Mouse (Mus musculus) hindlimb bud, embryonic 11.5 days (tissue): Measurements from ENCODE around the gene Mbnl2.
A peak's percentile ranks its signal among the peaks of the same experiment; 100 is the strongest.

Experiments
- DNase-seq: peaks from one replicate; pipeline ENCODE4 v3.0.0-alpha.2; 2012; ENCODE audit warnings: low read depth, low spot score; ENCODE audit errors: extremely low spot score

Gene Mbnl2

DNA sequence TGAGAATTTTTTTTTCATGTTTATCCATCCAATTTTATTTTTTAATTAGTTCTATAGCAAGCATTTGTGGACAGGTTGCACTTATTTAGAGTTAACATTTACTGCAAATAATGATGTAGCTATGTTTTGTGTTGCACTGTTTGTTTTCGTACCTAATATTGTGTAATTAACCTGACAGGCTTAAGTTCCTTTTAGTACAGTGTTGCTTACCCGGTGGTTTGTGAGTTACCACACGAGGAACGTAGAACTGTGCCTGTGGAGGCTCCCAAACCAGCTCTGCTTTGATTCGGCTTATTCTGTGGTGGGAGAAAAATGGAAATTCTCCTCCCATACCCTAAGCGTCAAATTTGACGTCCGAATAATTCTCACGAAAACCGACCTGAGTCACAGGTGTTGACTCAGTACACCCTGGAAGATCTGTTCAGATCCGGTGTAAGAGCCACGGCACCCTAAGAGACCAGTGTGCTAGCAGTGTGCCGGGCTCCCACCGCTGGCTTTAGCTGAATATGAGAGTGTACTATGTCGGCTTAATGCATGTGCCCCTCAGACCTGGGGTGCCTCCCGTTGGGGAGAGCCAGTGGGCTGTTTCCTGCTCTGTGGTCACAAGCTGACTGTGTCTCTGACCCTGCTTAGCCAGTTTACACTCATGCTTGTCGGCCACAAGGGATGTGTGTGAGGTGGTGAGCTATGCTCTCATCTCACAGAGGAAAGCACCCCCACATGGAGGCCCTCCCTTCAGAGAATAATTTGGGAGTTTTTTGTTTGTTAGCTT lies 129.5 kb downstream of the Mbnl2 start:
- DNase-seq: no peak

DNA sequence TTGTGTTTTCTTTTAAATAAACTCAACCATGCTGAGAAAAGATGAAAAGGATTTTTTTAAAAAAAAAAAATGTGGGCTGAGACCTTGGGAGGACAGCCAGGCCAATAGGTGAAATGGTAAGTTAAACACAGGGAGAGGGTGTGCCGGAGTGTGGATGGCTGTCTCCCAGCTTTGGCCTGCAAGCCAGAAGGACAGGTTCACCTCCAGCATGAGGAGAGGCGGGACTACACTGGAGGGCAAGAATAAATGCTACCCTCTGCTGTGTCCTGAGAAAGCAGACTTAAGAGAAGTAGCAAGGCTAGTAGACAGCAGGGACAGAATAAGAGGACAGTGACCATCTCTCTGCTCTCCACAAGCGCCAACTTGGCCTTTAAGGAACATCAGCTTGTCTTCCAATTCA lies 130.1 kb downstream of the Mbnl2 start:
- DNase-seq: no peak

DNA sequence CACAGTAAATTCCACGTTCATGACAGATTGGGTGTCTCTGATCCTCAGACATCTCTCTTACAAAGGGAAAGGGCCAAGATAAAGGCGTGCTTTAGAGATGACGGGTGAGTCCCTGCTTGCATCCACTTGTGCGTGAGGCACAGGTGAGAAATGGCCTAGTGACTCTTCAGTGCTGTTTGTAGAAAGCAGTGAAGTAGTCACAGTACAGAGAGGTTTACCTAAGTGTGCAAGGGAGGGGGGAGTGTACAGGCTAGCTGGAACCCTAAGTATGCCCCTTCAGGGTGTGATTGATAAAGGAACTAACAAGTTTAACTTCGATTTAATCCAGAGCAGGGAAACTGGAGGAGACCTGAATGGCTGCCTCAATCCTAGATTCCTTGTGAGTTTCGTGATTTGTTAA lies 130.8 kb downstream of the Mbnl2 start:
- DNase-seq: no peak

DNA sequence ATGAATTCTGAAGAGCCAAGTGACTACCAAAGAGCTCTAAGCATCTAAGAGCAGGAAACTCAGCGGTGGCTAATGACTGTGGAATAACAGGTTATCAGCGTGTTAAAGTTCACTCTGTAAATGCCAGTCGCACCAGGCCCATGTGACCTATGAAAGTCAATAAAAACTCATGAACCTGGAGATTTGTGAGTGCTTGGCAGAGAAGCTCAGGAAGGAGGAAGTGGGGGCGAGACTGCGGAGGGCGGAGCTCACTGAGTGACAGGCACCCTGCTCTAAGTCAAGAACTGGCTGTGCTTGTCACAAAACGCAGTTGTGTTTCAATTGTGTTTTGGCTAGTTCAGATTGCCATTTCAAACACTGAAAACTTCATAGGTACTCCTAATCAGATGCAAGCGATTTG lies 131.4 kb downstream of the Mbnl2 start:
- DNase-seq: no peak

DNA sequence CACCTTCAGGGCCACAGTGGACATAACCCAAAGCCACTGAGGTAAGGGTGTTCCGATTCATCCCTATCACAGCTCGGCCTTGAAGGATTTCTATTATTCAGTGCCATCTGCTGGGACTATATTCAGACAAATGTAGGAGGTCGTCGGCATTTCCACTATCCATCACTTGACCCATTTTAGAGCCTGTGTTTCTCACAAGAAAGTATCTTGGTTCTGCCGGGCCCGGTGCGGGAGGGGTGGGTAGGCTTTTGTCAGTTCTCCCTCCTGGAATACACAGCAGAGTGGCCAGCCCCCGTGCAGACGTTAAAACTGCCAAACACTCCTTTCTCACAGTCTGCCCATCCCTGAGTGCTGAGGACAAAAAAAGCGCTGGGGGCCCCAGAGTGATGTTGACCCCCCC lies 134.4 kb downstream of the Mbnl2 start:
- no peak for DNase-seq

DNA sequence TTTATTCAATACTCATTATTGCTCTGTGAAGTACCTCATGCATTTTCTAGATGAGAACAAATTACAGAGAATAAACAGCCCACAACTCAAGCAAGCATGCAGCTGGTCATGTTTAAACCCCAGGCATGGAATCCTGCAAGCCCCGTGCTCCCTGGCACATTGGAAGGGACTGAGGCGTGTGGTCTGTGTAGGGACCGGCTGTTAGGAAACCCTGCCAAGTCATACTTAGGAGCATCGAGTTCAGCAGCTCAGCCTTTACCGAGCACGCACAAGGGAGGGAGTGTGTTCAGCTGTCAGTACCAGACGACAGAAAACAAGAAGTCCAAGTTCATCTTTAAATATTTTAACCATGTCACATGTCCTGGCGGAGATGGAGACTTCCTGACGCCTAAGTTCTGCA lies 141.4 kb downstream of the Mbnl2 start:
- DNase-seq: no peak

DNA sequence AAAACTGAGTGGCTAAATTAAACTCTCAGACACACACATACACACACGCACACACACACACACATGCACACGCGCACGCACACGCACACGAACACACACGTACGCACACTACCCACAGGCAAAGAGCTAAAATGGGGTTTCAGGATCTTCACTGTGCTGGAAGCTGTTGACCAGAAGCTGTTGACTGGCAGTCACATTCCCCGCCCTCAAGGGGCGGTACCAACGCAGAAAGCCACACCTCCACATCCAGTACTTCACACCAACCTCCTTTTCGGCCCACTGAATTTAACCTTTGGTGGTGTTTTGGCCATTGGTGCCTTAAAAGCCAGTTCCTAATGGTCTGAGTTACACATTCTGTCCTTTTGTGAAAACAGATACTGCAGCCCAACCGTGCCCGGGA lies 143.5 kb downstream of the Mbnl2 start:
- no peak for DNase-seq

DNA sequence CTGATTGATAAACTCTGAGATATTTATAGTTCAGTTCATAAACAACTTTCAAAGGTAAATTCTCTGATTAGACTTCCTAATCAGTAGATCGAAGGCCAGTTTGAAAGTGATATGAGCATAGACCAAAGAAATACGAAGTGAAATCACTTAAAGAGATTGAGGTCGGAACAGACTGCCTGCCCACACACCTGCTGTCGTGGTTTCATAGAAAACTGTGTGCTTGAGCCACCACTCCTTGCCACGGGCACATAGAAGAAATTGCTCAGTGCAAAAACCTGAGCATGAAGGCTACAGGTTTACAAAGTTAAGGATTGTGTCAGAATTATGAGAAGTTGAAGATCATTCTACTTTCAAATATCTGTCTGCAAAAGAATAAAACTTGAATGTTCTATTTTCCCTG lies 153.0 kb downstream of the Mbnl2 start:
- no peak for DNase-seq

DNA sequence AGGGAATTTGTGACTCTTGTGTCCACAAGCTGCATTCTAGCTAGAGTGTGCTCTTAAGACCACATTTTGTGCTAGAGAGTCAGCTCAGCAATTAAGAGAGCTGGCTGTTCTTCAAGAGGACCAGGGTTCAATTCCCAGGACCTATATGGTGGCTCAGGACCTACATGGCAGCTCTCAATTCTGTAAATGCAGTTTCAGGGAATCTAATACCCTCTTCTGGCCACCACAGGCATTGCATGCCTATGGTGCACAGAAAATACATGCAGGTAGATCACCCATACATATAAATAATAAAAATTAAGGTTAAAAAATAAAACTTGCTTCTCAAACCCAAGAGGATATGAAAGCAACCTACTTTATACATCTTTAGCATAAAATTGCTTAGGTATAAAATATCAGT lies 157.3 kb downstream of the Mbnl2 start:
- DNase-seq: no peak

DNA sequence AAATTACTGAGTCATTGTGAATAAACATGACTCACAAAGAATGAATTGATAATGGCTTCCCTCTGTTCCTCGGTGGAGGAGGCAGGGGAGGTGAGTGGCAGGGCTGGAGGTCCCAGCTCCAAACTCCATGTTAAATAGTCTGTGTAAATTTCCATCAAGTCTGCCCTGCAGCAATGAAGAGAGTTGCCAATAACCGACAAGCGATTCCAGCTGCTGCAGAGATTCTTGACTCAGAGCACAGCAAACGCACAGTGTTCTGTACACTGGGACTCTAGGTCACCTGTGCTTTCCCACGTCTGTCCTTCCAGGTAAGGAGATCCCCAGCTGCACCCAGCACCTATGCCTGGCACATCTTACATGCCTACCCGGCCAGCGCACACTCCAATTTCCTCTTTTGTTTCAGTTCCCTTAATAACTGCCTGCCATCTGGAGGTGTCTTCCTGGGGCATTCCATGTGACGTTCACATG lies 158.5 kb downstream of the Mbnl2 start:
- DNase-seq: no peak

DNA sequence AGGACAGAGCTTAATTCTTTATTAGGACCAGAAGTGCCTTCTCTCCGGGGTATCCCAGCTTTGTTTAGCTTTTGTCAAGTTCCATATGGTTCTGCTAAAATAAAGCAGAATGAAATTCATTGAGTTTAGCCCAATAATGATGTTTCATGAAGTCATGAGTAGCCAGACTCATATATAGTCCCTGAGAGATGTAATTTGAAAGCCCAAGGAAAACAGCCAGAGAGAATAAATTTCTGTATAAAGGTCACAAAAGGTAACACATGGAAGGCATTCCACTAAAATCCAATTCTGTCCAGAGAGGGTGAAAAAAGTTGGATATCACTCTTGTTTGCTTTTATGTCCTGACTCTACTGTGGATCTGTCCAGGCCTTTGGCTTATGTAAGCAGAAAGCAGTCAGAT lies 159.4 kb downstream of the Mbnl2 start:
- DNase-seq: no peak

DNA sequence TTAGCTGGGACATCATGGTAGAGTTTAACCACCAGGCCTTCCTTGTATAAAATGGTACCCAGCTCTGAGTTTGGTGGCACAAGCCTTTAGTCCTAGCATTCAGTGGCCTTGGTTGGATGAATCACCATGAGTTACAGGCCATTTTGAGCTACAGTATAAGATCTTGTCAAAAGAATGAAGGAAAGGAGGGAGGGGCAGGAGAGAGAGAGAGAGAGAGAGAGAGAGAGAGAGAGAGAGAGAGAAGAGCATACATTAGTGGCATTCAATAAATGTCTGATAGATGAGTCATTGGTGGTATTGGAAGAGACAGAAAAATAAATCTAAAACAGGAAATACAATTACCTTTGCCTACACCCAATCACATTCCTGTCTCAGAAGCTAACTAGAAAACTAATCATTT lies 165.2 kb downstream of the Mbnl2 start:
- DNase-seq: no peak

DNA sequence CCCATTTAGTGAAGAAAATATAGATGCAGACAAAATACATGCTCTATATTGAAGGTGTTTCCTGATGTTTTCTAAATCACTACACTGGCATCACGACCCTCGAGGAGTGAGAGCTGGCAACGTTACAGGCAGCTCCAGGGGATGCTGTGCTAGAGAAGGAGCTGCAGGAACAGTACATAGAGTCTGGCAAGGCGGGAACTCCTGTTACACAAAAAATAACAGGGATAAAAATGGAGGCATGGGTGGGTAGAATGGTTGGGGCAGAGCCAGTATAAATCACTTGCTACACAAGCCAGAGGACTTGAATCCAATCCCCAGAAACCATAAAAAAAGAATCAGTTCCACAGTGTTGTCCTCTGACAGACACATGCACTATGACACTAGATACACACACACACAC lies 165.8 kb downstream of the Mbnl2 start:
- DNase-seq: no peak

DNA sequence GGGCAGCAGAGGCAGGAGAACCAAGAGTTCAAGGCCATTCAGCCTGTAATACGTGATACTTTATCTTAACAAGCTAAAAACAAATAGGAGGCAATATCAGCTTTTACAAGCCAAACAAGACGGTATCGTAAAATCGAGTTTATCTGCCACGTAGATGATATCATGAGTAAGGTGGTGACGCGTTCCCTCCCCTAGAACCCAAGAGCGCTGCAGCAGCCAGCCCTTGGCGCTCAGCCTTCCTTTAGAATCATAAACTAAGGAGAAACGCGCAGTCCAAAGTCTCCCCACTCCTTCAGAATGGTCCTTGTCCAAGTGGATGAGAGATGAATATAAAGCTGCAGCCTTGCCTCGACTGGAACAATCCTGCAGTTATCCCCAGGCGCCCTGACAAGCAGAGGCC lies 166.4 kb downstream of the Mbnl2 start:
- no peak for DNase-seq

DNA sequence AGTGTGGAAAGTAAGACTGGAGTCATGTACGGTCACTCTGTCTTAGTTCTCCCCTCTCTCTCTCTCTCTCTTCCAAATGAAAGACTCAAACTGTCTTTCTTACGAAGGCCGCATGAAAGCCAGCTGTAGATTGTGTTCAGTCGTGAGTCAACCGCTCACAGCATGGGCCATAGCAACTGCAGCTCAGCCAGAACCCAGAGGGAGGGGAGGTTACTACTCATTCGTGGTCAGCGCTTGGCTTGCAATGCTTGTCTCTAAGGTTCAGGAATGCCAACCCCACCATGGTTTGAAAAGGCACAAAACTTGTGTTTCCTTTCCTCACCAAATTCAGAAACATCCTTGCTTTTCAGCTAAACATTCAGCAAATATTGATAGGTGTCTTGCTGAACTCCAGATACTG lies 178.8 kb downstream of the Mbnl2 start:
- no peak for DNase-seq

DNA sequence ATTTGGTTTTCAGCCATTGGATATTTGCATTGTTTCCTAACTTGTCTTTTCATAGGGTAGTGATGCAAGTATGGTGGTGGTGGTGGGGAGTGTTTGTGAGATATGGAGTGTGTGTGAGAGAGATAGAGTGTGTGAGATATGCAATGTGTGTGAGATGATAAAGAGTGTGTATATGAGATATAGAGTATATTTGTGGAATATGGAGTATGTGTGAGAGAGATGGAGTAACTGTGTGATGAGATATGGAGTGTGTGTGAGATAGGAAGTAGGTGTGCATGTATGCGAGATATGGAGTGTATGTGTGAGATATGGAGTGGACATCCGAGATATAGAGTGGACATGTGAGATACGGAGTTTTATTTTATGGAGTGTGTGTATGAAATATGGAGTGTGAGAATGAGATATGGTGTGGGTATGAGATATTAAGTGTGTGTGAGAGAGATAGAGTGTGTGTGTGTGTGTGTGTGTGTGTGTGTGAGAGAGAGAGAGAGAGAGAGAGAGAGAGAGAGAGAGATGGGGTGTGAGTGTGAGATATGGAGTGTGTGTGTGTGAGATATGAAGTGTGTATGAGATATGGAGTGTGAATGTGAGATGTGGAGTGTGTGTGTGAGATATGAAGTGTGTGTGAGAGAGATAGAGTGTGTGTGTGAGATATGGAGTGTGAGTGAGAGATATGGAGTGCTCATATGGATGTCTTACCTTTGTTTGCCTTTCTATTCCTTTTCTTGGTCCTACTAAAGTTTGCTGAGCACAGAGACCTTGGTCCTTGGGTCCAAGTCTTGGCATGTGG lies 188.7 kb downstream of the Mbnl2 start:
- no peak for DNase-seq

DNA sequence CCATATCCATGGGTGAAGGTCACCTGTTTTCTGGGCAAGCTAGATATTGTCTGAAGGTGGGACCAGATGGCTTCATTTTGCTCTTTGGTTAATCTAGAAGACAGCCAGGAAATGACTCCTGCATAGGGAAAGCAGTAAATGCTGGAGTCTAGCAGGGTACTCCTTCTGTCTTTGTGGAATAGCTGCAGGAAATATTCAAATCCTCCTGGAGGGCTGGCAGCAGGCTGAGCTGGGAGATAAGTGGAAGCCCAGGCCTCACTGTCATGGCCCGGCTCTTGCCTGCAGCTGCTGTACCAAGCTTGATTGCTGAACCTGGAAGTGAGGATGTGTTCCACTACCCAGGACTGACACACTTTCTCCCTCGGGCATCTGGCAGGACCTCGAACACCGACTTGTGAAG lies 191.3 kb downstream of the Mbnl2 start:
- no peak for DNase-seq

DNA sequence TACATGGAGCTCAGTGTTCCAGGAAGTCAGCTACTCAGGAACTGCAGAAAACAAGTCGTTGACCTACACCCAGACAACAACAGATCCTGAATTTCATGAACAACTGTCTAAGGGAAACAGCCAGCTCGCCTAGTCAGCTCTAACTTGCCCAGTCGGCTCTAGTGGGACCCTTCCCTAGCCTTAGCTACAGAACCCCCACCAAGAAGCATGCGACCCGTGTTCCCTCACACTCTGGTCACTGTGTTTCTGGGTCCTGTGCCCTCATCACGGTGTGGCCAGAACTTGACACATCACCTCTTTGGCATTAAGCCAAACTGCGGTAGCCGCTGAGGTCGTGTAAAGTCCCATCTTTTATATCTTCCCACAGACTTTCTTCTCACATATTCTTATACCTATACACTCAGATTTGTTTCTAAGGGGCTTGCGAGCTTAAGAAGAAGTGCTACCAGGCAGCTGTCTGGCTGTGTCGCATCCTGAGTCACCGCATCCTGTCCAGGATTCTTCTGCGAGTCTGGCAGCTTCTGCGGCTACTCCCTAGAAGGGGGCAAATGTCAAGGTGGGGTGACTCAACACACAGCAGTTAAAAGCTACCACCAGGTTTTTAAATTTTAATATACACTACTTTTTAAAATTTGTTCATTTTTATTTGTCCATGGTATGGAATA lies 193.8 kb downstream of the Mbnl2 start:
- no peak for DNase-seq

DNA sequence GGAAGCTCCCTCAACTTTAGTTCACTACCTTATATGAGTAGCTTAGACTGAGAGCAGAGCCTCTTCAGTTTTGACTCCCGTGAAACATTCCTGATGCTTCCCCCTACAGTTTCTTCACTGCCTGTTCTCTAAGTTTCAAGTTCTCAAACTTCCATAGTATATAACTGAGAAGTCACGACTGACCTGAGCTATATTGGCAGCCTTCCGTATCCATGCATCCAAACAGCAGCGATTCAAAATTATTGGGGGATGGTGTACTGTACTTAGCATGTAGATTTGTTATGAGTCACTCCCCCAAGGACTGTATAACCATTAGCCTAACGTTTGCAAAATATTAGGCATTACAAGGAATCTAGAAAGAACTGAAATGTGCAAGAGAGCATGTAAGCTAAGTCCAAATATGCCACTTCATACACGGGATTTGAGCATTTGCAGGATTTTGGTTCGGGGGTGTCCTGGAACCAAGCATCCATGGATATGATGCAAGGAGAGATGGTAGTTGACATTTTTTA lies 200.8 kb downstream of the Mbnl2 start:
- DNase-seq: no peak

DNA sequence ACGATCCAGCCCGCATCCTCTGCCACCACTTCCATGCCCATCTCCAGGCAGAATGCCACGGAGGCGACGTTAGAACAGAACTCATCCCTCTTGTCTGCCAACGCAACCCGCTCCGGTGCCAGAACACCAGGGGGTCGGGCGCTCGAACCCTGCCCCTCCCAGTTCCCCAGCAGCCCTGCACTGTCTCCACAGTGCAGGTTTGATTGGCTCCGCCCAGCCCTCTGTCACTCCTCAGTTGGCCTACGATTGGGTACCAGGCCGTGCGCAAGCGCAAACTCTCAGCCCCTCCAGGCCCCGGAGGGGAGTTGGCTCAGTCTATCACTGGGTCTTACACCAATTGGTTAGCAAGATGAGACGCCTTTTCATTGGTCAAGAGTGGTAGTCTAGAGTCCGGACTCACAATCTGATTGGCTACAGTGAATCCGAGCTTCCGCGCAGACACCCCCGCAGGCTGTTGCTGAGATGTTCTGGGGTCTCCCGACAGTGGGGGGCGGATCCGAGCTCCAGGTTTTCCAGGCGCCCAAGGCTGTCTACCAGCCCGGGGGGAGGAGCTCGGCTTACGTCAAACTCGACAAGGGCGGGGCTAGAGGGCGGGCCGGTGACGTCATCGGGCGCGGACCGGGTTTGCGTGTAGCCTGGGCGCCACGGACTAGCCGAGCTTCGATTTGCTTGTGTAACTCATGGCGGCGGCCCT lies 202.0 kb downstream of the Mbnl2 start:
- DNase-seq: peak; percentile 98

DNA sequence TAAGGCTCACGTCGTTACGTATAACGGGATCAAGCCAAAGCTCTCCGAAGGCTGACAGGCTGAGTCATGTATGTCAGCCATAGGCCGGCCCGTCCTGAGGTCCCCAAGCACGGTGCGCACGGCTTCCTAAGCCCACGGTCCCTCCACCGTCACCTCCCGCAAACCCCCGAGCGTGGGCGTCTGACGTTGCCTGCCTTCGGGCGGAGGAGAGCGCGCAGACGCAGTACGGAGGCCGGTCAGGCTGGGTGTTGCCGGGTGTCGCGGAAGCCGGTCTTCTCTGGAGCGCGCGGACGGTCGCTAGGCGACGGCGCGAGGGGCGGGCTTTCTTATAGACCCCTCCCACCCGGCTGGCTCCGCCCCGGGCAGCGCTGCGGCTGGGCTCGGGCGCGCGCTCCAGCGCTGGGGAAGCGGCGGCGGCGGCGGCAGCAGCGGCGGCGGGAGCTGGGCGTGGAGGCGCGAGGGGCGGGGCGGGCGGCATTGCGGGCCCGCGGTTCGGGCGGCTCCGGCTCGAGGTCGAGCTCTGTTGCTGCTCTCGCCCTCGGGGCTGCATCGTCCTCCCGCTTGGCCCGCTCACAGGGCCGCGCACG lies 202.6 kb downstream of the Mbnl2 start, which contains the start of gene Rap2a:
Gene Rap2a (plus strand): TSS at position 463 of the 587 bp plus-strand sequence.
- peak; percentile 62 for DNase-seq
